Mouse (Mus musculus): Measurements from ENCODE around the gene Igf2bp2. TPM values are rescaled to one million over a fixed set of nuclear protein-coding genes. Genes with fewer than 3 reads are reported as not detected.

Igf2bp2 gene
- polyA plus RNA-seq, 1 experiment, result 3.1 TPM

- H3K9me3 ChIP-seq, result no peaks in the 10 kb centered on the region
These were observed 77.7 kb downstream of the Igf2bp2 start for GRCm38 (mm10) chr16:22085411-22085810.

GRCm38 (mm10) chr16:22080125-22080710, 82.9 kb downstream of the Igf2bp2 start:
- Histone ChIP-seq H3K4me3 (replicated peaks) (no peak overlapping the region), H3K27me3 (replicated peaks) (peaks cover 2% of the 10 kb centered on the region), H3K36me3 (replicated peaks; ENCODE audit: low read length) (no peaks in the 10 kb centered on the region), H3K9me3 (no peaks in the 10 kb centered on the region), H3K4me1 (peaks cover 9% of the 10 kb centered on the region)
- TF ChIP-seq GATA1 (IDR thresholded peaks at IDR 0.05; ENCODE audit: borderline replicate concordance, low read length) (no peak), FLI1 (IDR thresholded peaks at IDR 0.05; ENCODE audit: low read length) (no peak)

More at GRCm38 (mm10) chr16:22085411-22085810, 77.7 kb downstream of the Igf2bp2 start:
- Histone ChIP-seq H3K27me3 (replicated peaks) (peaks cover 2% of the 10 kb centered on the region), H3K36me3 (replicated peaks; ENCODE audit: low read length) (no peaks in the 10 kb centered on the region), H3K4me3 (replicated peaks) (no peak overlapping the region), H3K4me1 (no peaks in the 10 kb centered on the region)
- TF ChIP-seq GATA1 (IDR thresholded peaks at IDR 0.05; ENCODE audit: borderline replicate concordance, low read length), result no peak
- no peak for TF ChIP-seq FLI1 (IDR thresholded peaks at IDR 0.05; ENCODE audit: low read length)

GRCm38 (mm10) chr16:22076620-22076941, 86.5 kb downstream of the Igf2bp2 start:
- Histone ChIP-seq H3K27me3 (replicated peaks) (peaks cover 2% of the 10 kb centered on the region), H3K36me3 (replicated peaks; ENCODE audit: low read length) (no peaks in the 10 kb centered on the region), H3K9me3 (no peaks in the 10 kb centered on the region), H3K4me1 (peaks cover 9% of the 10 kb centered on the region), H3K4me3 (replicated peaks) (no peak overlapping the region)
- no peak for TF ChIP-seq FLI1 (IDR thresholded peaks at IDR 0.05; ENCODE audit: low read length)
- no peak for TF ChIP-seq GATA1 (IDR thresholded peaks at IDR 0.05; ENCODE audit: borderline replicate concordance, low read length)

- Histone ChIP-seq H3K36me3 (replicated peaks; ENCODE audit: low read length) (no peaks in the 10 kb centered on the region), H3K9me3 (no peaks in the 10 kb centered on the region), H3K27me3 (replicated peaks) (no peaks in the 10 kb centered on the region), H3K4me3 (replicated peaks) (no peak overlapping the region), H3K4me1 (peaks cover 9% of the 10 kb centered on the region)
- TF ChIP-seq FLI1 (IDR thresholded peaks at IDR 0.05; ENCODE audit: low read length) (no peak), GATA1 (IDR thresholded peaks at IDR 0.05; ENCODE audit: borderline replicate concordance, low read length) (no peak)
These were observed 87.1 kb downstream of the Igf2bp2 start for GRCm38 (mm10) chr16:22075829-22076619.

- no peak for TF ChIP-seq GATA1 (IDR thresholded peaks at IDR 0.05; ENCODE audit: borderline replicate concordance, low read length)
- TF ChIP-seq FLI1 (IDR thresholded peaks at IDR 0.05; ENCODE audit: low read length), result no peak
- peaks cover 3% of the 10 kb centered on the region for H3K27me3 ChIP-seq (replicated peaks)
- H3K4me1 ChIP-seq, result peaks cover 13% of the 10 kb centered on the region
- no peak overlapping the region for H3K4me3 ChIP-seq (replicated peaks)
- H3K9me3 ChIP-seq, result no peaks in the 10 kb centered on the region
- no peaks in the 10 kb centered on the region for H3K36me3 ChIP-seq (replicated peaks; ENCODE audit: low read length)
These were observed 88.0 kb downstream of the Igf2bp2 start for GRCm38 (mm10) chr16:22075067-22075466.

- Histone ChIP-seq H3K27me3 (replicated peaks) (peaks cover 7% of the 10 kb centered on the region), H3K4me1 (peaks cover 10% of the 10 kb centered on the region), H3K4me3 (replicated peaks) (no peak overlapping the region), H3K36me3 (replicated peaks; ENCODE audit: low read length) (peaks cover 2% of the 10 kb centered on the region), H3K9me3 (no peaks in the 10 kb centered on the region)
- no peak for TF ChIP-seq GATA1 (IDR thresholded peaks at IDR 0.05; ENCODE audit: borderline replicate concordance, low read length)
- TF ChIP-seq FLI1 (IDR thresholded peaks at IDR 0.05; ENCODE audit: low read length), result no peak
These were observed 91.7 kb downstream of the Igf2bp2 start for GRCm38 (mm10) chr16:22071361-22071760.

- H3K36me3 ChIP-seq (replicated peaks; ENCODE audit: low read length), result peaks cover 13% of the 10 kb centered on the region
- peaks cover 17% of the 10 kb centered on the region for H3K4me1 ChIP-seq
- TF ChIP-seq GATA1 (IDR thresholded peaks at IDR 0.05; ENCODE audit: borderline replicate concordance, low read length), result no peak
- no peak for TF ChIP-seq FLI1 (IDR thresholded peaks at IDR 0.05; ENCODE audit: low read length)
These were observed 95.7 kb downstream of the Igf2bp2 start for GRCm38 (mm10) chr16:22067406-22067805.

GRCm38 (mm10) chr16:22065536-22065935, 97.6 kb downstream of the Igf2bp2 start:
- H3K9me3 ChIP-seq, result peaks cover 4% of the 10 kb centered on the region; the same call in 1 of the 2 replicates
- no peak overlapping the region for H3K4me3 ChIP-seq (replicated peaks)
- H3K4me1 ChIP-seq, result peaks cover 36% of the 10 kb centered on the region
- no peak for TF ChIP-seq FLI1 (IDR thresholded peaks at IDR 0.05; ENCODE audit: low read length)
- TF ChIP-seq GATA1 (IDR thresholded peaks at IDR 0.05; ENCODE audit: borderline replicate concordance, low read length), result no peak
- peaks cover 12% of the 10 kb centered on the region for H3K27me3 ChIP-seq (replicated peaks)
- peaks cover 20% of the 10 kb centered on the region for H3K36me3 ChIP-seq (replicated peaks; ENCODE audit: low read length)

More at GRCm38 (mm10) chr16:22067406-22067805, 95.7 kb downstream of the Igf2bp2 start:
- H3K27me3 ChIP-seq (replicated peaks), result peaks cover 12% of the 10 kb centered on the region
- no peak overlapping the region for H3K4me3 ChIP-seq (replicated peaks)
- peaks cover 4% of the 10 kb centered on the region; the same call in 1 of the 2 replicates for H3K9me3 ChIP-seq

- no peak overlapping the region for H3K4me3 ChIP-seq (replicated peaks)
These were observed 100.8 kb downstream of the Igf2bp2 start for GRCm38 (mm10) chr16:22062284-22062683.

More at GRCm38 (mm10) chr16:22062284-22062683, 100.8 kb downstream of the Igf2bp2 start:
- peaks cover 7% of the 10 kb centered on the region for H3K27me3 ChIP-seq (replicated peaks)
- peaks cover 39% of the 10 kb centered on the region for H3K4me1 ChIP-seq
- peaks cover 4% of the 10 kb centered on the region; the same call in 1 of the 2 replicates for H3K9me3 ChIP-seq
- peaks cover 21% of the 10 kb centered on the region for H3K36me3 ChIP-seq (replicated peaks; ENCODE audit: low read length)
- no peak for TF ChIP-seq FLI1 (IDR thresholded peaks at IDR 0.05; ENCODE audit: low read length)
- no peak for TF ChIP-seq GATA1 (IDR thresholded peaks at IDR 0.05; ENCODE audit: borderline replicate concordance, low read length)
